8 mouse cellular contexts compared by ENCODE assay signal in genomic region chr16:28928815-28929685, GRCm38 (mm10). TPM values are rescaled to one million over a fixed set of nuclear protein-coding genes. Genes with fewer than 3 reads are reported as not detected.
DNase-seq lines count a peak whose midpoint lies in the region; ATAC-seq and TF ChIP-seq lines count a peak whose summit lies in the region.

TSS of gene Mb21d2 (minus strand) at chr16:28929673.

- H3K9ac ChIP-seq in forebrain, postnatal 0 days, result peak within 1 kb of the TSS; percentile 82
- peak within 1 kb of the TSS; percentile 63 for H3K9ac ChIP-seq in liver, embryonic 13.5 days
- peak within 1 kb of the TSS; percentile 80 for H3K9ac ChIP-seq in neural tube, embryonic 13.5 days

- peak within 1 kb of the TSS; percentile 27; the same call in 1 of the 2 replicates for H3K4me3 ChIP-seq in G1E (ENCODE audit: low read depth, low read length)
- peak within 1 kb of the TSS; percentile 95 for H3K4me3 ChIP-seq in forebrain, postnatal 0 days (ENCODE audit: low read depth, low read length)
- H3K4me3 ChIP-seq in liver, embryonic 13.5 days (replicated peaks), result peak within 1 kb of the TSS; percentile 63
- H3K4me3 ChIP-seq in neural tube, embryonic 13.5 days, result peak within 1 kb of the TSS; percentile 59

- TF ChIP-seq CTCF in G1E (IDR thresholded peaks at IDR 0.05; ENCODE audit: low read depth, low read length), result no peak
- no peak for TF ChIP-seq CTCF in forebrain, postnatal 0 days (IDR thresholded peaks at IDR 0.05; ENCODE audit: low read depth)

- 2% methylated on average over 73 of the region's 73 CpGs for WGBS in forebrain, postnatal 0 days
- under 1% methylated on average over 73 of the region's 73 CpGs for WGBS in large intestine, adult 2 months
- 0% methylated on average over 65 of the region's 73 CpGs for WGBS in liver, embryonic 13.5 days (ENCODE audit: insufficient replicate concordance)
- under 1% methylated on average over 71 of the region's 73 CpGs for WGBS in neural tube, embryonic 13.5 days

- intact Hi-C loops in heart, postnatal 14 days (cut with DNase I), result loop anchor here (5.0 to 10.0 kb wide), 3 partner anchors 87 to 636 kb away; no protein-coding TSS in a partner anchor

- peak within 1 kb of the TSS; percentile 92 for H3K27ac ChIP-seq in forebrain, postnatal 0 days (ENCODE audit: low read depth, low read length)
- H3K27ac ChIP-seq in liver, embryonic 13.5 days, result peak within 1 kb of the TSS; percentile 58
- H3K27ac ChIP-seq in neural tube, embryonic 13.5 days (replicated peaks), result peak within 1 kb of the TSS; percentile 96

- peaks cover 56% of the 10 kb centered on the region for H3K9me3 ChIP-seq in G1E (replicated peaks)
- H3K9me3 ChIP-seq in forebrain, postnatal 0 days (ENCODE audit: low read length), result no peaks in the 10 kb centered on the region
- H3K9me3 ChIP-seq in liver, embryonic 13.5 days (replicated peaks), result no peaks in the 10 kb centered on the region
- H3K9me3 ChIP-seq in neural tube, embryonic 13.5 days, result no peaks in the 10 kb centered on the region

- H3K27me3 ChIP-seq in G1E (ENCODE audit: insufficient read depth, low read length), result no peaks in the 10 kb centered on the region
- no peaks in the 10 kb centered on the region for H3K27me3 ChIP-seq in forebrain, postnatal 0 days (ENCODE audit: insufficient read depth, low read length)
- peaks cover 44% of the 10 kb centered on the region for H3K27me3 ChIP-seq in liver, embryonic 13.5 days
- peaks cover 31% of the 10 kb centered on the region for H3K27me3 ChIP-seq in neural tube, embryonic 13.5 days

- no peaks in the 10 kb centered on the region for H3K4me1 ChIP-seq in G1E (ENCODE audit: insufficient read depth, low read depth, low read length)
- H3K4me1 ChIP-seq in forebrain, postnatal 0 days (ENCODE audit: insufficient read depth), result peaks cover 22% of the 10 kb centered on the region
- H3K4me1 ChIP-seq in liver, embryonic 13.5 days (replicated peaks), result 0 out of 2 replicates have a peak, but pooled peaks cover 6% of the 10 kb centered on the region
- peaks cover 44% of the 10 kb centered on the region for H3K4me1 ChIP-seq in neural tube, embryonic 13.5 days (replicated peaks)

- ATAC-seq in G1E (ENCODE audit: extremely low read depth, insufficient number of reproducible peaks, low FRiP score, poor library complexity, severe bottlenecking), result no peak
- peak; percentile 66 for ATAC-seq in forebrain, postnatal 0 days
- peak; percentile 34; the same call in 1 of the 2 replicates for ATAC-seq in liver, embryonic 13.5 days (ENCODE audit: low read depth)
- ATAC-seq in neural tube, embryonic 13.5 days (ENCODE audit: low read depth), result peak; percentile 55

- DNase-seq in G1E (ENCODE audit: low spot score), result no peak
- peak; percentile 49 to 69 for DNase-seq in cerebellum, adult 18-20 months
- peak; percentile 75 for DNase-seq in forebrain, postnatal 0 days
- DNase-seq in heart, postnatal 14 days, result peak; percentile 52 to 61
- no peak for DNase-seq in large intestine, adult 2 months (ENCODE audit: low read depth, low spot score)
- DNase-seq in liver, embryonic 13.5 days, result no peak
- DNase-seq in urinary bladder, postnatal 4 days (ENCODE audit: low spot score in 2 of 2), result peak; percentile 44 to 69

- H3K4me2 ChIP-seq in forebrain, postnatal 0 days (ENCODE audit: low read depth), result peak within 1 kb of the TSS; percentile 78
- H3K4me2 ChIP-seq in liver, embryonic 13.5 days, result peak within 1 kb of the TSS; percentile 59
- peak within 1 kb of the TSS; percentile 64 for H3K4me2 ChIP-seq in neural tube, embryonic 13.5 days

- H3K36me3 ChIP-seq in G1E (replicated peaks), result no peaks in the 10 kb centered on the region
- H3K36me3 ChIP-seq in forebrain, postnatal 0 days (ENCODE audit: insufficient read depth), result no peaks in the 10 kb centered on the region
- no peaks in the 10 kb centered on the region for H3K36me3 ChIP-seq in liver, embryonic 13.5 days
- H3K36me3 ChIP-seq in neural tube, embryonic 13.5 days, result no peaks in the 10 kb centered on the region

RNA-seq across cellular contexts. Expression of gene Mb21d2, which starts in this region (rescaled TPM):
- total RNA-seq in G1E (2014; fragmentation: Nextera tagmentation), result not detected in 2 replicates
- 0.29 TPM in 1 of 2 replicates, not detected in the other for total RNA-seq in G1E (2017)
- not detected in 2 replicates for polyA plus RNA-seq in G1E (2012)
- 45.3 and 47.0 TPM in 2 replicates for total RNA-seq in forebrain, postnatal 0 days (2014; rRNA removed)
- polyA plus RNA-seq in forebrain, postnatal 0 days (2015; fragmentation: Nextera tagmentation; extraction: Ambion mirVana), result 15.2 and 15.8 TPM in 2 replicates
- 1 to 10 TPM; 6.1 to 7.6 TPM for total RNA-seq in heart, postnatal 14 days (2021)
- 11.0 and 15.1 TPM in 2 replicates for polyA plus RNA-seq in large intestine, adult 2 months (2012; rRNA removed)
- 1.3 and 1.6 TPM in 2 replicates for polyA plus RNA-seq in liver, embryonic 13.5 days (2015; fragmentation: Nextera tagmentation; extraction: Ambion mirVana)
- 13.5 TPM in 2 replicates for polyA plus RNA-seq in neural tube, embryonic 13.5 days (2015; fragmentation: Nextera tagmentation; extraction: Ambion mirVana)

Comparison
In these comparisons a context has a peak if more than half of its experiments do, and no peak if none do; other contexts are left out.
1. RNA of gene Mb21d2 (total RNA-seq): 45.3 to 47.0 TPM in forebrain, postnatal 0 days and 6.1 to 7.6 TPM in heart, postnatal 14 days; 0.29 TPM in G1E; every median in the first group is over 4 times any median in the second.
2. DNase-seq: peak in cerebellum, adult 18-20 months (2 of 2), forebrain, postnatal 0 days (single experiment), heart, postnatal 14 days (2 of 2) and urinary bladder, postnatal 4 days (2 of 2); none in G1E (single experiment), large intestine, adult 2 months (single experiment) and liver, embryonic 13.5 days (single experiment).
3. H3K4me3 ChIP-seq: peak in every context shown above with its lines; median percentile 95 in forebrain, postnatal 0 days; 63 in liver, embryonic 13.5 days; 59 in neural tube, embryonic 13.5 days; 27 in G1E.
4. Peak in every context shown above with its lines, with median percentiles within 50 percentile points of each other: H3K27ac ChIP-seq, H3K4me2 ChIP-seq and H3K9ac ChIP-seq.